Mouse (Mus musculus) neural tube, embryonic 13.5 days (tissue): Measurements from ENCODE around the gene Pdzrn3. TPM values are rescaled to one million over a fixed set of nuclear protein-coding genes. Genes with fewer than 3 reads are reported as not detected.

ENCODE experiments used
- ATAC-seq: fragments of 200-750 bp; cut with Nextera tagmentation; 2 replicates; pipeline ENCODE4 v1.8.0; 2017; ENCODE audit warnings: low read depth, mild to moderate bottlenecking, moderate TSS enrichment, moderate library complexity
- H3K27ac ChIP-seq: fragments of 300-500 bp; sonication (generic); replicated peaks from 2 replicates; pipeline ENCODE4 v1.5.1; 2015; ENCODE audit warnings: moderate library complexity, mild to moderate bottlenecking, inconsistent platforms
- H3K27me3 ChIP-seq: fragments of 300-500 bp; sonication (generic); 2 replicates; pipeline ENCODE4 v1.6.1; 2015; ENCODE audit warnings: mild to moderate bottlenecking, inconsistent platforms
- H3K36me3 ChIP-seq: fragments of 300-500 bp; sonication (generic); 2 replicates; pipeline ENCODE4 v1.6.1; 2015; ENCODE audit warnings: mild to moderate bottlenecking, inconsistent platforms
- H3K4me1 ChIP-seq: fragments of 300-500 bp; sonication (generic); replicated peaks from 2 replicates; pipeline ENCODE4 v1.6.1; 2015; ENCODE audit warnings: inconsistent platforms
- H3K4me2 ChIP-seq: fragments of 300-500 bp; sonication (generic); 2 replicates; pipeline ENCODE4 v1.6.1; 2015; ENCODE audit warnings: inconsistent platforms, mild to moderate bottlenecking, moderate library complexity
- H3K4me3 ChIP-seq: fragments of 300-500 bp; sonication (generic); 2 replicates; pipeline ENCODE4 v1.5.1; 2015; ENCODE audit warnings: mild to moderate bottlenecking, inconsistent platforms
- H3K9ac ChIP-seq: fragments of 300-500 bp; sonication (generic); 2 replicates; pipeline ENCODE4 v1.6.1; 2015; ENCODE audit warnings: moderate library complexity, mild to moderate bottlenecking, inconsistent platforms
- H3K9me3 ChIP-seq: fragments of 300-500 bp; sonication (generic); 2 replicates; pipeline ENCODE4 v1.6.1; 2016; ENCODE audit warnings: inconsistent platforms
- WGBS: fragments of 180-500 bp; shearing (Covaris S2); methylation state at CpG from one replicate; pipeline ENCODE4 v1.1.7; 2015; 5-methylcytosine and 5-hydroxymethylcytosine counted together
- polyA plus RNA-seq: library from polyadenylated mRNA; unstranded; fragments of >200 nt; fragmentation: Nextera tagmentation; extraction: Ambion mirVana; gene quantifications from 2 replicates; pipeline ENCODE4 v1.2.1, GENCODE M21; 2015

Pdzrn3 gene
- polyA plus RNA-seq, 1 experiment from 2014 or later = 25.5 TPM

DNA sequence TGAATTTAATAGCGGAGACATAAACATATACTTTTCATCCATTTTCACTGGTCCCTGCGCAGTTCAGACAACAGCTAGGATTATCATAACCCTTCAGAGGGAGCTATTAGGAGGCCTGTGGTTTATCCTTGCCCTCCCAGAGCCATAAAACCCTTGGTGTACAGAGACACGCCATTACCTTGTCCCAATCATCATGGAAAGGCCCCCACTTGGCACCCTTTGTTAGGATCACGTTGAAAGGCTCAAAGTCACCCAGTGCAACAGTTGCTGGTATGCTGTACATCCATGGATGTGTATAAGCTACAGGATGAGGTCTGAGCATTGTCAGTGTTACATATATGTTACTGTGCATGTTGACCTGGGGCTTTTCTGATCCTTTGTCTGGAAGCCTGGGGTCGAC, 252.3 kb downstream of the Pdzrn3 start:
- Histone ChIP-seq H3K27ac (0 out of 2 replicates have a peak overlapping the region, but pooled peaks have one; percentile 10), H3K27me3 (0 out of 2 replicates have a peak, but pooled peaks cover 6% of the 10 kb centered on the region), H3K36me3 (no peaks in the 10 kb centered on the region), H3K4me1 (no peaks in the 10 kb centered on the region), H3K9me3 (no peaks in the 10 kb centered on the region), H3K9ac (no peak overlapping the region), H3K4me3 (no peak overlapping the region), H3K4me2 (no peak overlapping the region)
- 54% methylated on average over 5 of the region's 5 CpGs for WGBS
- no peak for ATAC-seq

DNA sequence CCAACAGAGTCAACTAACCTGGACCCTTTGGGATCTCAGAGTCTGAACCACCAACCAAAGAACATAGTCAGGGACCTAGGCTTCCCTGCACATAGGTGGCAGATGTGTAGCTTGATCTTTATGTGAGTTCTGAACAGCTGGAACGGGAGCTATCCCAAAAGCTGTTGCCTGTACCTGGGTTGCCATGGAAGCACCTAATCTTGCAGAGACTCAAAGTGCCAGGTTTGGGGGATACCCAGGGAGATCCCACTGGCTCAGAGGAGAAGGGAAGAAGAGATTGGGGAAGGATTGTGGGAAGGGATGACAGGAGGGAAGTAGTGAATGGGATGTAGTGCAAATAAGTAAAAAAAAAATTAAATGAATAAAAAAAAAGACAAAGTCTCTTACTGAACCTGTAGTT, 268.7 kb downstream of the Pdzrn3 start:
- no peak for ATAC-seq
- Histone ChIP-seq H3K27me3 (no peaks in the 10 kb centered on the region), H3K4me3 (no peak overlapping the region), H3K4me1 (no peaks in the 10 kb centered on the region), H3K36me3 (no peaks in the 10 kb centered on the region), H3K9ac (no peak overlapping the region), H3K4me2 (no peak overlapping the region), H3K9me3 (no peaks in the 10 kb centered on the region), H3K27ac (no peak overlapping the region)
- WGBS = 67% methylated on average over 1 of the region's 1 CpGs

DNA sequence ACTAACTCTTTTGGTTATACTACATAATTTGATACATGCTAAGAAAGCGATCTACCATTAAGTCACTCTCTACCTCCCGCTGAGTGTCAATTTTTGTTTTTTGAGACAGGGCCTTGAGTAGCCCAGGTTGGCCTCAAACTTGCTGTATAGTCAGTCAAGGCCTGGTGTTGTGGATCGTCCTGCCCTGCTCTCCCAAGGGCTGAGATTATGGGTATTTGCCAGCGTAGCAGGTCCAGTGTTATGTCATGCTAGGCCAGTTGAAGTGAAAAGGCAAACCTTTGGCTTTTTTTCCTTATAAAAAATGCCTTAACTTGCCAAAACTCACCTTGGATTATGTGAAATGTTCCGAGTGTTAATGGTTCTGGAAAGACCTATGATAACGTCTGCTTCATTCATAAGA, 274.2 kb downstream of the Pdzrn3 start:
- no peak for ATAC-seq
- Histone ChIP-seq H3K4me2 (no peak overlapping the region), H3K36me3 (no peaks in the 10 kb centered on the region), H3K9ac (no peak overlapping the region), H3K4me3 (no peak overlapping the region), H3K9me3 (no peaks in the 10 kb centered on the region), H3K4me1 (peaks cover 15% of the 10 kb centered on the region), H3K27me3 (no peaks in the 10 kb centered on the region), H3K27ac (no peak overlapping the region)
- 94% methylated on average over 6 of the region's 6 CpGs for WGBS

DNA sequence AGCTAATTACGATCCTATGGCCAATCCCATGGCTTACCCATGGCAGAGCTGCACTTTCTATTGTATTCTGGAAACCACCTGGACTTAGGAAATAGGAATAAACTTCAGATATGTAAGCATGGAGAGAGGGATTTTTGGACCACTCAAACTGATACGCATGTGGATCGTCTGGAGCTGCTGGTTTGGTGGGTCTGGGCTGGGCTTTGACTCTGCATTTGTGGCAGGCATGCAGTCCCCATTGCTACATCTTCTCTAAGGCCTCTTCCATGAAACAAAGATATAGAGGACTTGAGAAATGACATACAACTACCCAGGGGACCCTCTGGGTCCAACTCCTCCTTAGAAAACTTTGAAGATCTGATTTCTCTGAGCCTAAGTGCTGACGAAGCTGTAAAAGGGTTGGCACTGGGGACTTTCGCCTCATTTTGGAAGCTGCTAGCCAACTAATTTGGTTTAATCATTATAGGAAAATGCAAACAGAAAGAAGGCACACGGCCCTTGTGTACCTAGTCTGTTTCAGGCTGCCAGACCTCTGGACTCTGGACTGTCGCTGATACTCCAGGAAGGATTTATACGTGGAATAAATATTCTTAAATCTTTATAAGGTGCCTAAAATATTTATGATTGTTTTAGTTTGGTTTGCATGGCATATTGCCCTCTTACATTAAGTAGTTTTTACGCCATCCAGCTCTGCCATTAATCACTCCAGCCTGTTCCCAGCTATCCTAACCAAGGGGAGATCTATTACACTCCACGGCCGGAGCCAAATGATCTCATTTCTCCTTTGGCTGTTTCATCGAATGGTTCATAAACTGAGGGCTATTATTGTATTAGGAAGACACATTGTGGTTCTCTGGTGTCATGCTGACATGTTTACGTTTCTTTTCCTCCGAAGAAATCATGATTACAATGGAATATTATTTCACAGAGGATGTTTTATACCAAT, 275.7 kb downstream of the Pdzrn3 start:
- Histone ChIP-seq H3K4me2 (no peak overlapping the region), H3K4me3 (no peak overlapping the region), H3K9ac (no peak overlapping the region), H3K27ac (peak overlapping the region; percentile 65), H3K9me3 (no peaks in the 10 kb centered on the region), H3K36me3 (no peaks in the 10 kb centered on the region), H3K4me1 (peaks cover 15% of the 10 kb centered on the region), H3K27me3 (no peaks in the 10 kb centered on the region)
- ATAC-seq = peak; percentile 72
- 45% methylated on average over 14 of the region's 14 CpGs for WGBS
